Mouse (Mus musculus) testis, adult 2 months (tissue): Measurements from ENCODE around the gene Myh14.

Experiments
- CTCF ChIP-seq: fragments of 200-500 bp; IDR thresholded peaks from 2 replicates; pipeline ENCODE4 v1.5.1; 2012; ENCODE audit warnings: low read depth, mild to moderate bottlenecking, inconsistent platforms, low read length, moderate library complexity; ENCODE audit not compliant: control insufficient read depth, insufficient read depth, insufficient replicate concordance
- POLR2A ChIP-seq: fragments of 200-500 bp; IDR thresholded peaks from 2 replicates; pipeline ENCODE4 v1.6.1; 2012; ENCODE audit warnings: low read depth, mild to moderate bottlenecking, inconsistent platforms, low read length, moderate library complexity; ENCODE audit not compliant: control insufficient read depth

- TF ChIP-seq CTCF, result no peak
- TF ChIP-seq POLR2A, result no peak
Measured at GRCm38 (mm10) chr7:44583146-44583545, 87.5 kb downstream of the Myh14 start.
